Mouse (Mus musculus) stomach, postnatal 0 days (tissue): ENCODE measurements at regions not wholly inside any gene's neighbourhood (a gene's known extent, or its start where the extent isn't known, plus 50 kb on each side); places are given as distances from the start of the nearest gene placed in this dataset.

Source experiments
- CTCF ChIP-seq: IDR thresholded peaks from 2 replicates; pipeline ENCODE4 v1.5.1; 2016; ENCODE audit warnings: antibody characterized with exemption, low read depth, mild to moderate bottlenecking, moderate library complexity
- EP300 ChIP-seq: optimal IDR thresholded peaks from 2 replicates; pipeline ENCODE3; 2016; ENCODE audit warnings: antibody characterized with exemption

GRCm38 (mm10) chr17:15302110-15302509 lies 74.6 kb downstream of the Dll1 start:
- TF ChIP-seq CTCF, result no peak
- TF ChIP-seq EP300, result no peak
